Mouse (Mus musculus) ES-E14 (cell line): ENCODE data around the gene Acot9.

ENCODE experiments used
- CHD2 ChIP-seq: IDR thresholded peaks from 2 replicates; pipeline ENCODE4 v1.6.1; 2014; ENCODE audit warnings: mild to moderate bottlenecking, low read depth, low read length, inconsistent platforms
- ZC3H11A ChIP-seq: IDR thresholded peaks from 2 replicates; pipeline ENCODE4 v1.6.1; 2012; ENCODE audit warnings: low read depth, mild to moderate bottlenecking, inconsistent platforms, low read length, borderline replicate concordance
- ZNF384 ChIP-seq: IDR thresholded peaks from 2 replicates; pipeline ENCODE4 v1.6.1; 2012; ENCODE audit warnings: low read depth, low read length, inconsistent platforms

- TF ChIP-seq ZNF384 (no peak), ZC3H11A (no peak), CHD2 (no peak)
Measured at GRCm38 (mm10) chrX:155215501-155216248, 46.6 kb upstream of the Acot9 start.
